Mouse (Mus musculus) testis, adult 2 months (tissue): ENCODE measurements around the gene Hmga2. TPM values are rescaled to one million over a fixed set of nuclear protein-coding genes. Genes with fewer than 3 reads are reported as not detected.

Source experiments
- H3K27ac ChIP-seq: fragments of 200-500 bp; 2 replicates; pipeline ENCODE4 v1.5.1; 2012; ENCODE audit warnings: low read depth, low read length; ENCODE audit not compliant: control insufficient read depth, insufficient read depth
- H3K27me3 ChIP-seq: fragments of 200-500 bp; 2 replicates; pipeline ENCODE4 v1.6.1; 2012; ENCODE audit warnings: mild to moderate bottlenecking, low read length, moderate library complexity; ENCODE audit not compliant: control insufficient read depth, insufficient read depth
- H3K36me3 ChIP-seq: fragments of 200-500 bp; 2 replicates; pipeline ENCODE4 v1.6.1; 2012; ENCODE audit warnings: mild to moderate bottlenecking, low read length; ENCODE audit not compliant: control insufficient read depth, insufficient read depth
- H3K4me1 ChIP-seq: fragments of 200-500 bp; 2 replicates; pipeline ENCODE4 v1.6.1; 2012; ENCODE audit warnings: low read length; ENCODE audit not compliant: control insufficient read depth, insufficient read depth
- H3K4me3 ChIP-seq: fragments of 200-500 bp; 2 replicates; pipeline ENCODE4 v1.5.1; 2012; ENCODE audit warnings: low read depth, mild to moderate bottlenecking, low read length, moderate library complexity, mixed read lengths; ENCODE audit not compliant: control insufficient read depth
- CTCF ChIP-seq: fragments of 200-500 bp; IDR thresholded peaks from 2 replicates; pipeline ENCODE4 v1.5.1; 2012; ENCODE audit warnings: low read depth, mild to moderate bottlenecking, inconsistent platforms, low read length, moderate library complexity; ENCODE audit not compliant: control insufficient read depth, insufficient read depth, insufficient replicate concordance
- POLR2A ChIP-seq: fragments of 200-500 bp; IDR thresholded peaks from 2 replicates; pipeline ENCODE4 v1.6.1; 2012; ENCODE audit warnings: low read depth, mild to moderate bottlenecking, inconsistent platforms, low read length, moderate library complexity; ENCODE audit not compliant: control insufficient read depth
- polyA plus RNA-seq: library from polyadenylated mRNA; depleted of rRNA; stranded (reverse); fragments of >200 nt; gene quantifications from 2 replicates; pipeline ENCODE4 v1.2.3, GENCODE M21; 2012

Hmga2 gene
- polyA plus RNA-seq, 1 experiment = 0.42 TPM

- no peaks in the 10 kb centered on the region for H3K4me1 ChIP-seq
- no peak overlapping the region for H3K27ac ChIP-seq
- H3K36me3 ChIP-seq = no peaks in the 10 kb centered on the region
Observed at GRCm38 (mm10) chr10:120485461-120485860, 9.2 kb upstream of the Hmga2 start.

GRCm38 (mm10) chr10:120484144-120484543 is 7.9 kb upstream of the Hmga2 start:
- Histone ChIP-seq H3K27ac (no peak overlapping the region), H3K4me3 (no peak overlapping the region), H3K36me3 (no peaks in the 10 kb centered on the region), H3K27me3 (no peaks in the 10 kb centered on the region), H3K4me1 (no peaks in the 10 kb centered on the region)
- TF ChIP-seq CTCF (no peak), POLR2A (no peak)

More at GRCm38 (mm10) chr10:120485461-120485860, 9.2 kb upstream of the Hmga2 start:
- TF ChIP-seq POLR2A (no peak), CTCF (no peak)
- Histone ChIP-seq H3K4me3 (no peak overlapping the region), H3K27me3 (no peaks in the 10 kb centered on the region)

- no peaks in the 10 kb centered on the region for H3K36me3 ChIP-seq
- no peak overlapping the region for H3K27ac ChIP-seq
- no peak overlapping the region for H3K4me3 ChIP-seq
- H3K4me1 ChIP-seq = peaks cover 24% of the 10 kb centered on the region
- TF ChIP-seq CTCF (no peak), POLR2A (no peak)
- H3K27me3 ChIP-seq = peaks cover 6% of the 10 kb centered on the region; the same call in 1 of the 2 replicates
Observed at GRCm38 (mm10) chr10:120478164-120478563, 1.9 kb upstream of the Hmga2 start.

- Histone ChIP-seq H3K4me1 (peaks cover 24% of the 10 kb centered on the region), H3K27ac (no peak overlapping the region), H3K27me3 (peaks cover 6% of the 10 kb centered on the region; the same call in 1 of the 2 replicates), H3K36me3 (no peaks in the 10 kb centered on the region), H3K4me3 (no peak overlapping the region)
- TF ChIP-seq CTCF (no peak), POLR2A (no peak)
Observed at GRCm38 (mm10) chr10:120477501-120477900, 1.2 kb upstream of the Hmga2 start.

GRCm38 (mm10) chr10:120476516-120477336 is 457 bp upstream of the Hmga2 start:
- Histone ChIP-seq H3K4me1 (peaks cover 24% of the 10 kb centered on the region), H3K27ac (no peak overlapping the region), H3K36me3 (no peaks in the 10 kb centered on the region), H3K4me3 (peak overlapping the region; percentile 25), H3K27me3 (peaks cover 6% of the 10 kb centered on the region; the same call in 1 of the 2 replicates)
- TF ChIP-seq CTCF (no peak), POLR2A (no peak)

GRCm38 (mm10) chr10:120475041-120475541 is 1.2 kb downstream of the Hmga2 start:
- Histone ChIP-seq H3K4me3 (no peak overlapping the region), H3K36me3 (no peaks in the 10 kb centered on the region), H3K4me1 (peaks cover 24% of the 10 kb centered on the region), H3K27me3 (peaks cover 6% of the 10 kb centered on the region; the same call in 1 of the 2 replicates), H3K27ac (no peak overlapping the region)
- TF ChIP-seq CTCF (no peak), POLR2A (no peak)

GRCm38 (mm10) chr10:120474301-120474700 is 2.0 kb downstream of the Hmga2 start:
- H3K36me3 ChIP-seq = no peaks in the 10 kb centered on the region
- H3K27ac ChIP-seq = no peak overlapping the region
- H3K27me3 ChIP-seq = peaks cover 6% of the 10 kb centered on the region; the same call in 1 of the 2 replicates
- H3K4me1 ChIP-seq = peaks cover 24% of the 10 kb centered on the region
- H3K4me3 ChIP-seq = no peak overlapping the region
- TF ChIP-seq CTCF (no peak), POLR2A (no peak)
